Mouse (Mus musculus): ENCODE data around the gene Il10rb. TPM values are rescaled to one million over a fixed set of nuclear protein-coding genes. Genes with fewer than 3 reads are reported as not detected.

The Il10rb gene
- polyA plus RNA-seq, 2 experiments from 2014 or later: 108 to 129 TPM

GRCm38 (mm10) chr16:91451949-91452348 lies 46.0 kb downstream of the Il10rb start:
- ATAC-seq: peak; percentile 30

GRCm38 (mm10) chr16:91452363-91452896 lies 46.5 kb downstream of the Il10rb start:
- peak; percentile 50 for ATAC-seq

GRCm38 (mm10) chr16:91455868-91456267 lies 49.9 kb downstream of the Il10rb start:
- ATAC-seq: no peak

GRCm38 (mm10) chr16:91458301-91458746 lies 52.4 kb downstream of the Il10rb start:
- ATAC-seq: peak; percentile 62

GRCm38 (mm10) chr16:91458976-91459375 lies 53.0 kb downstream of the Il10rb start:
- no peak for ATAC-seq

GRCm38 (mm10) chr16:91459396-91459795 lies 53.4 kb downstream of the Il10rb start:
- ATAC-seq: no peak

- no peak for ATAC-seq
These were observed 53.9 kb downstream of the Il10rb start for GRCm38 (mm10) chr16:91459841-91460370.

GRCm38 (mm10) chr16:91461066-91461638 lies 55.2 kb downstream of the Il10rb start:
- peak; percentile 14 for ATAC-seq

- ATAC-seq: no peak
These were observed 55.8 kb downstream of the Il10rb start for GRCm38 (mm10) chr16:91461773-91462181.

- ATAC-seq: no peak
These were observed 56.7 kb downstream of the Il10rb start for GRCm38 (mm10) chr16:91462644-91463043.

- no peak for ATAC-seq
These were observed 57.4 kb downstream of the Il10rb start for GRCm38 (mm10) chr16:91463400-91463799.

- ATAC-seq: no peak
These were observed 58.0 kb downstream of the Il10rb start for GRCm38 (mm10) chr16:91463836-91464400.

- peak; percentile 74 for ATAC-seq
These were observed 58.9 kb downstream of the Il10rb start for GRCm38 (mm10) chr16:91464594-91465504.

- no peak for ATAC-seq
These were observed 59.7 kb downstream of the Il10rb start for GRCm38 (mm10) chr16:91465505-91466240.

- ATAC-seq: peak; percentile 34
These were observed 60.6 kb downstream of the Il10rb start for GRCm38 (mm10) chr16:91466566-91466965.

GRCm38 (mm10) chr16:91470470-91470869 lies 64.5 kb downstream of the Il10rb start:
- ATAC-seq: peak; percentile 59

- no peak for ATAC-seq
These were observed 65.5 kb downstream of the Il10rb start for GRCm38 (mm10) chr16:91471481-91471880.

Other genes with a start within 250 kb of the Il10rb start
- gene Olig2, start 180.7 kb upstream of the Il10rb start, polyA plus RNA-seq (2017; shearing (Covaris generic)): not detected
- gene Olig1, start 136.4 kb upstream of the Il10rb start, polyA plus RNA-seq (2017; shearing (Covaris generic)): not detected
- gene Ifnar2, start 33.4 kb upstream of the Il10rb start, polyA plus RNA-seq (2017; shearing (Covaris generic)): 10 to 100 TPM; 48.1 to 49.2 TPM
- gene Gm21970, start 14.4 kb upstream of the Il10rb start, polyA plus RNA-seq (2017; shearing (Covaris generic)): 1 to 10 TPM in 1 of 2 experiments, not detected in 1; 1.9 TPM
- gene Ifnar1, start 79.1 kb downstream of the Il10rb start, polyA plus RNA-seq (2017; shearing (Covaris generic)): 10 to 100 TPM; 87.0 to 90.6 TPM
- 10 to 100 TPM; 19.8 to 20.6 TPM for gene Ifngr2, start 140.9 kb downstream of the Il10rb start, polyA plus RNA-seq (2017; shearing (Covaris generic))
- gene Tmem50b, start 191.6 kb downstream of the Il10rb start, polyA plus RNA-seq (2017; shearing (Covaris generic)): 10 to 100 TPM; 34.6 to 38.3 TPM
- gene Dnajc28, start 212.9 kb downstream of the Il10rb start, polyA plus RNA-seq (2017; shearing (Covaris generic)): 1 to 10 TPM in 1 of 2 experiments, under 1 TPM in 1; 0.79 to 2.3 TPM
- 10 to 100 TPM; 57.7 to 59.6 TPM for gene Gart, start 240.8 kb downstream of the Il10rb start, polyA plus RNA-seq (2017; shearing (Covaris generic))
- 100 to 1,000 TPM; 119 to 186 TPM for gene Son, start 241.3 kb downstream of the Il10rb start, polyA plus RNA-seq (2017; shearing (Covaris generic))

All from activated CD4-positive, CD25-positive, alpha-beta regulatory T cell, adult 4 months (primary cell).